Mouse (Mus musculus) hindbrain, embryonic 15.5 days (tissue): ENCODE data around the gene Scimp. TPM values are rescaled to one million over a fixed set of nuclear protein-coding genes. Genes with fewer than 3 reads are reported as not detected.

Source experiments
- ATAC-seq: fragments of 200-750 bp; cut with Nextera tagmentation; 2 replicates; pipeline ENCODE4 v1.8.0; 2017; ENCODE audit warnings: low read depth, moderate number of reproducible peaks, moderate TSS enrichment; ENCODE audit not compliant: low FRiP score
- H3K27ac ChIP-seq: fragments of 300-500 bp; sonication (generic); replicated peaks from 2 replicates; pipeline ENCODE4 v1.5.1; 2015; ENCODE audit warnings: mild to moderate bottlenecking, inconsistent platforms
- H3K27me3 ChIP-seq: fragments of 300-500 bp; sonication (generic); 2 replicates; pipeline ENCODE4 v1.6.1; 2015; ENCODE audit warnings: control low read depth, inconsistent platforms
- H3K36me3 ChIP-seq: fragments of 300-500 bp; sonication (generic); 2 replicates; pipeline ENCODE4 v1.6.1; 2015; ENCODE audit warnings: control low read depth, inconsistent platforms
- H3K4me1 ChIP-seq: fragments of 300-500 bp; sonication (generic); replicated peaks from 2 replicates; pipeline ENCODE4 v1.6.1; 2015; ENCODE audit warnings: control low read depth, inconsistent platforms
- H3K4me2 ChIP-seq: fragments of 300-500 bp; sonication (generic); 2 replicates; pipeline ENCODE4 v1.6.1; 2015; ENCODE audit warnings: moderate library complexity, mild to moderate bottlenecking, inconsistent platforms
- H3K4me3 ChIP-seq: fragments of 300-500 bp; sonication (generic); 2 replicates; pipeline ENCODE4 v1.5.1; 2015; ENCODE audit warnings: mild to moderate bottlenecking, inconsistent platforms
- H3K9ac ChIP-seq: fragments of 300-500 bp; sonication (generic); 2 replicates; pipeline ENCODE4 v1.6.1; 2015; ENCODE audit warnings: inconsistent platforms
- H3K9me3 ChIP-seq: fragments of 300-500 bp; sonication (generic); 2 replicates; pipeline ENCODE4 v1.6.1; 2016; ENCODE audit warnings: control low read depth, inconsistent platforms
- WGBS: fragments of 180-500 bp; shearing (Covaris S2); methylation state at CpG from one replicate; pipeline ENCODE4 v1.1.7; 2015; 5-methylcytosine and 5-hydroxymethylcytosine counted together
- polyA plus RNA-seq: library from polyadenylated mRNA; unstranded; fragments of >200 nt; fragmentation: Nextera tagmentation; extraction: Ambion mirVana; gene quantifications from 2 replicates; pipeline ENCODE4 v1.2.1, GENCODE M21; 2015

The Scimp gene
- 0.39 TPM in 1 of 2 replicates, not detected in the other for polyA plus RNA-seq

DNA sequence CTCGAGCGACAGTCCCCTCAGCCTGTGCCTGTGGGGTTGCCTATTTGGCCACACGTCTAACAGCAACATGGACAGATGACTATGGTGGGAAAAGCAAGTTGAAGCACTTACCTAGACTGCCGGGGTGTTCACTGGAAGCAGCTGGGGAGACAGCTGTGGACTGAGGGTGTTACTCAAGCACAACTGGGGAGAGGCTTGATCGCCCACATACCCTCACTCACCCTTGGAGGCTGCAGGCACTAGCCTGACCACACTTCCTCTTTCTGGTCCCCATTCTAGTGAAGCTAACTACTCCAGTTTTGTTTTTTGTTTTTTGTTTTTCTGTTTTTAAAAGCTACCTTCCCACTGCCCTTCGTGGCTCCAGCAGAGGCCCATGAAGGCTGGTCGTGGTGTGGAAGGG is at the start of gene Scimp:
Gene Scimp (minus strand): TSS at position 222 of the 400 bp plus-strand sequence.
- H3K27ac ChIP-seq, result no peak within 1 kb of the TSS
- no peaks in the 10 kb centered on the region for H3K9me3 ChIP-seq
- no peak within 1 kb of the TSS for H3K4me2 ChIP-seq
- H3K4me3 ChIP-seq, result no peak within 1 kb of the TSS
- no peak within 1 kb of the TSS for H3K9ac ChIP-seq
- H3K27me3 ChIP-seq, result no peaks in the 10 kb centered on the region
- no peak for ATAC-seq
- WGBS, result 82% methylated on average over 7 of the region's 7 CpGs
- H3K4me1 ChIP-seq, result no peaks in the 10 kb centered on the region
- no peaks in the 10 kb centered on the region for H3K36me3 ChIP-seq

- H3K4me2 ChIP-seq, result no peak overlapping the region
- no peak overlapping the region for H3K4me3 ChIP-seq
- 84% methylated on average over 1 of the region's 1 CpGs for WGBS
- H3K36me3 ChIP-seq, result no peaks in the 10 kb centered on the region
- no peak overlapping the region for H3K27ac ChIP-seq
- H3K9ac ChIP-seq, result no peak overlapping the region
- no peak for ATAC-seq
- no peaks in the 10 kb centered on the region for H3K4me1 ChIP-seq
- H3K27me3 ChIP-seq, result no peaks in the 10 kb centered on the region
- no peaks in the 10 kb centered on the region for H3K9me3 ChIP-seq
Observed at GRCm38 (mm10) chr11:70860371-70860770, 48.0 kb upstream of the Scimp start.

DNA sequence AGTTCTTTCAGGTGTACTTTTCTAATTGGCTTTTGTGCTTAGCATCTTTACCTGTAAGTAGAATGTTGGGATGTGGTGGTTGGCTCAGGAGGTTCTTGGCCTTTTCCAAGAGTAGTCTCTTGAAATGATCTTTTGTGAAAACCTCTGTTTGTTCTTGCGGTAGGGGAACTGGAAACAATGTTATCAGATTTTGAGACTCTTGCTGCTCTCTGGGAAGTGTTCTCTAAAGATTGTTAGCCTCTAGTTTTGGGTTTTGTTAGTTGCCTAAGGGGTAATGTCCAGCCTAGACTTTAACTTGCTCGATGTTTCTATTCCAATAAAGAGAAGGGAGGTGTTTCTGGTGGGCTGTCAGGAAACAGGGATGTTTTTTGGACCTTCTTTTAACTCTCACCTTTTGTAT is 33.6 kb upstream of the Scimp start:
- Histone ChIP-seq H3K36me3 (no peaks in the 10 kb centered on the region), H3K27ac (no peak overlapping the region), H3K4me3 (peak overlapping the region; percentile 97), H3K27me3 (no peaks in the 10 kb centered on the region), H3K4me1 (peaks cover 22% of the 10 kb centered on the region), H3K9ac (peak overlapping the region; percentile 88), H3K9me3 (no peaks in the 10 kb centered on the region), H3K4me2 (peak overlapping the region; percentile 89)
- WGBS, result 56% methylated on average over 2 of the region's 2 CpGs
- ATAC-seq, result no peak

GRCm38 (mm10) chr11:70845457-70845978 is 33.1 kb upstream of the Scimp start:
- no peaks in the 10 kb centered on the region for H3K27me3 ChIP-seq
- no peaks in the 10 kb centered on the region for H3K36me3 ChIP-seq
- H3K4me1 ChIP-seq, result peaks cover 22% of the 10 kb centered on the region
- peak overlapping the region; percentile 85 for H3K27ac ChIP-seq
- peak overlapping the region; percentile 88 for H3K9ac ChIP-seq
- H3K4me2 ChIP-seq, result peak overlapping the region; percentile 89
- 6% methylated on average over 19 of the region's 19 CpGs for WGBS
- H3K9me3 ChIP-seq, result no peaks in the 10 kb centered on the region
- ATAC-seq, result no peak
- peak overlapping the region; percentile 97 for H3K4me3 ChIP-seq

GRCm38 (mm10) chr11:70844559-70845456 is 32.4 kb upstream of the Scimp start, which contains the start of gene Rabep1:
Gene Rabep1 (plus strand): TSS chr11:70844778.
- H3K27me3 ChIP-seq, result no peaks in the 10 kb centered on the region
- peak within 1 kb of the TSS; percentile 85 for H3K27ac ChIP-seq
- peak; percentile 95 for ATAC-seq
- peak within 1 kb of the TSS; percentile 89 for H3K4me2 ChIP-seq
- H3K36me3 ChIP-seq, result no peaks in the 10 kb centered on the region
- H3K9me3 ChIP-seq, result no peaks in the 10 kb centered on the region
- H3K4me1 ChIP-seq, result peaks cover 22% of the 10 kb centered on the region
- WGBS, result under 1% methylated on average over 75 of the region's 88 CpGs
- peak within 1 kb of the TSS; percentile 88 for H3K9ac ChIP-seq
- H3K4me3 ChIP-seq, result peak within 1 kb of the TSS; percentile 97

DNA sequence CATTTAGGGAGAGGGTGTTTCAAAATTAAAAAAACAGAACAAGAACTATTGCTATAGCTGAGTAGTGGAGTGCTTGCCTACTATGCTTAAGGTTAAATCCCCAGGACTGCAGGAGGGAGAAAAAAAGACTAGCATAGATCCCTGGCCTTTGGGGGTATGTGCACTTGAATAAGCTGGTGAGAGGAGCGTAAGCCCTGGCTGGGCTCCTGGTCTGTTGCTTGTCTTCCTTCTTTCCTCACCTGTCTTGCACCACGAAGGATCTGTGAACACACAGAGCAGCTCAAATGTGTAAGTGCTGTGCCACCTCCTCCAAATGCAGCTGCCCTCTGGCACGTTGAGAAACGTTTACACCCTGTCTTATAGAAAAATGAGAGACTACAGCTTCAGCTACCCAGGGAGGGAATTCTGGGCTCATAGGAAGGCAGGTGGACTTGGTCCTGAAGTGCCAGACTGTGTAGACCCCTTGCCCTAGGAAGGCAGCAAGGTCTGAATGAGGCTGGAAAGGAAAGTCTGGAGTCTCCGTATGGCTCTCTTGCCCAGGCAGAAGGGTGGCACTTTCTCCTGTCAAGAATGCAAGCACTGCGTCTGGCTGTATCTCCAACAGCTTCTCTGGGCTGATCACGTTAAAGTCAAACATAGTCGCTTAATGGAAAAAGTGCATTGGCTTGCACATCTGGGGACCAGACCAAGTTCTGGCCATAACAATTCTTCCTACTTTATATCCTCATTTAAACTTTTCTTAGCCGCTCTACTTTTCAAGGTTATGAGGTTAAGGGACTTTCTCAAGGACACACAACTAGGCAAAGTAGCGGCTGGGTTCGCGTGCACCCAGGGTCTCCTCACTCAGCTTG is 31.5 kb upstream of the Scimp start:
- no peaks in the 10 kb centered on the region for H3K9me3 ChIP-seq
- peak; percentile 46 for ATAC-seq
- 20% methylated on average over 12 of the region's 12 CpGs for WGBS
- H3K4me3 ChIP-seq, result peak overlapping the region; percentile 97
- peaks cover 22% of the 10 kb centered on the region for H3K4me1 ChIP-seq
- H3K9ac ChIP-seq, result peak overlapping the region; percentile 88
- no peaks in the 10 kb centered on the region for H3K36me3 ChIP-seq
- H3K27me3 ChIP-seq, result no peaks in the 10 kb centered on the region
- H3K4me2 ChIP-seq, result peak overlapping the region; percentile 89
- peak overlapping the region; percentile 85; the same call in 1 of the 2 replicates for H3K27ac ChIP-seq

- no peak overlapping the region for H3K9ac ChIP-seq
- no peaks in the 10 kb centered on the region for H3K9me3 ChIP-seq
- peaks cover 22% of the 10 kb centered on the region for H3K4me1 ChIP-seq
- H3K4me2 ChIP-seq, result no peak overlapping the region
- no peak overlapping the region for H3K4me3 ChIP-seq
- no peak for ATAC-seq
- no peaks in the 10 kb centered on the region for H3K27me3 ChIP-seq
- no peak overlapping the region for H3K27ac ChIP-seq
- 61% methylated on average over 4 of the region's 4 CpGs for WGBS
- H3K36me3 ChIP-seq, result no peaks in the 10 kb centered on the region
Observed at GRCm38 (mm10) chr11:70842983-70843382, 30.6 kb upstream of the Scimp start.

GRCm38 (mm10) chr11:70838610-70839009 is 26.2 kb upstream of the Scimp start:
- no peak for ATAC-seq
- H3K27me3 ChIP-seq, result no peaks in the 10 kb centered on the region
- H3K36me3 ChIP-seq, result no peaks in the 10 kb centered on the region
- H3K9me3 ChIP-seq, result no peaks in the 10 kb centered on the region
- no peak overlapping the region for H3K4me2 ChIP-seq
- no peak overlapping the region for H3K27ac ChIP-seq
- no peaks in the 10 kb centered on the region for H3K4me1 ChIP-seq
- 54% methylated on average over 2 of the region's 2 CpGs for WGBS
- no peak overlapping the region for H3K9ac ChIP-seq
- H3K4me3 ChIP-seq, result no peak overlapping the region

GRCm38 (mm10) chr11:70837031-70837430 is 24.6 kb upstream of the Scimp start:
- Histone ChIP-seq H3K4me3 (no peak overlapping the region), H3K27ac (no peak overlapping the region), H3K27me3 (no peaks in the 10 kb centered on the region), H3K4me2 (no peak overlapping the region), H3K36me3 (no peaks in the 10 kb centered on the region), H3K9me3 (no peaks in the 10 kb centered on the region), H3K9ac (no peak overlapping the region), H3K4me1 (no peaks in the 10 kb centered on the region)
- no peak for ATAC-seq
- WGBS, result 93% methylated on average over 3 of the region's 3 CpGs

GRCm38 (mm10) chr11:70835381-70835831 is 23.0 kb upstream of the Scimp start:
- Histone ChIP-seq H3K36me3 (no peaks in the 10 kb centered on the region), H3K27me3 (no peaks in the 10 kb centered on the region), H3K9ac (no peak overlapping the region), H3K4me3 (no peak overlapping the region), H3K27ac (no peak overlapping the region), H3K9me3 (no peaks in the 10 kb centered on the region), H3K4me1 (no peaks in the 10 kb centered on the region), H3K4me2 (no peak overlapping the region)
- no peak for ATAC-seq
- 74% methylated on average over 6 of the region's 6 CpGs for WGBS

- ATAC-seq, result no peak
- no peak overlapping the region for H3K9ac ChIP-seq
- no peaks in the 10 kb centered on the region for H3K27me3 ChIP-seq
- H3K4me2 ChIP-seq, result no peak overlapping the region
- H3K9me3 ChIP-seq, result no peaks in the 10 kb centered on the region
- no peak overlapping the region for H3K27ac ChIP-seq
- H3K36me3 ChIP-seq, result no peaks in the 10 kb centered on the region
- H3K4me3 ChIP-seq, result no peak overlapping the region
- 64% methylated on average over 3 of the region's 3 CpGs for WGBS
- no peaks in the 10 kb centered on the region for H3K4me1 ChIP-seq
Observed at GRCm38 (mm10) chr11:70833831-70834230, 21.4 kb upstream of the Scimp start.

GRCm38 (mm10) chr11:70833408-70833807 is 21.0 kb upstream of the Scimp start:
- Histone ChIP-seq H3K4me1 (no peaks in the 10 kb centered on the region), H3K9me3 (no peaks in the 10 kb centered on the region), H3K4me2 (no peak overlapping the region), H3K36me3 (no peaks in the 10 kb centered on the region), H3K4me3 (no peak overlapping the region), H3K27me3 (no peaks in the 10 kb centered on the region), H3K9ac (no peak overlapping the region), H3K27ac (no peak overlapping the region)
- no peak for ATAC-seq
